Mouse (Mus musculus) erythroid progenitor cell, adult 5-6 weeks (primary cell): ENCODE data around the gene Olfr56. TPM values are rescaled to one million over a fixed set of nuclear protein-coding genes. Genes with fewer than 3 reads are reported as not detected.
"Not testable (repeated sequence)": the region's sequence is repeated elsewhere in the genome, so short reads cannot be mapped to it uniquely, and the experiment has no call there.

Source experiments
- ATAC-seq: replicated peaks from 2 replicates; pipeline ENCODE4 v1.8.0; 2016; ENCODE audit warnings: moderate number of reproducible peaks, mild to moderate bottlenecking, moderate TSS enrichment, inconsistent platforms; ENCODE audit not compliant: poor library complexity, low FRiP score, severe bottlenecking
- total RNA-seq, 2 experiments: library from RNA; stranded (forward) in 1 of 2; stranded (reverse) in 1 of 2; fragments of 150-400 nt in 1 of 2; fragments of 186-747, 209-891 nt in 1 of 2; gene quantifications; 2 replicates each; pipeline versions ENCODE4 v1.2.3 to v1.2.4; 2015 to 2017; ENCODE audit warnings: low replicate concordance in 2 of 2

The Olfr56 gene
- total RNA-seq, 2 experiments from 2014 or later, result 1.7 to 6.1 TPM

DNA sequence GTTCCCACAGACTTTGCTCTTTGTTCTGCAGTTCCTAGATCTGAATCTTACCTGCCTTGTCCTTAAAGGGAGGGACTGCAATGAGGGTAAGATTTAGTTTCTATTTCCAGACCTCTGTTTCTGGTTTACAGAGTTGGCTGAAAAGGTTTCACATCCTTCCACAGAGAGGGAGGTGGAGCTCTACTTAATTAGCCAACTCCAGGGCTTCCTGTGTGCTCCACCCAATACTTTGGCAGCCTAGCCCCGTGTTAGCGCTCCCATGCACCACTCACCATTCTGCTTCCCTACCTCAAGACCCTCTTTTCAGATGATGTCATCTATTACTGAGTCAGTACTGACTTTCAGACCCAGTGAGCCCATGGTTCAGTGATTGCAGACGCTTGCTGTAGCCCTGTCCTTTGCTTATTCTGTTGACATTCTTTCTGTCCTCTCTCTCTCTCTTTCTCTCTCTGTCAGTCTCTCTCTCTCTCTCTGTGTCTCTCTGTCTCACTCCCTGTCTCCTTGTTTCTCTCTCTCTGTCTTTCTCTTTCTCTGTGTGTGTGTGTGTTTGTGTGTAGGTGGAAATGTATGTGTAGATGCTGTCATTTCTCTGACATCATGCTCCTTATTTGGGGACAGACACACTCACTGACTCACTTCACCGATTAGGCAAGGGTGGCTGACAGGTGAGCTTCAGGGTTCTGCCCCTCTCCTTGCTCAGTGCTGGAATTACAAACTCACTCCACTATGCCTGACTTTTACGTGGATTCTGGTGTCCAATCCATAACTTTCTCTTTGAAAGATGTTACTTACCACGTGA is 72.6 kb downstream of the Olfr56 start, which contains the start of gene 9930111J21Rik2:
9930111J21Rik2 (minus strand) TSS at position 150 of the 799 bp plus-strand sequence.
- peak; percentile 60 for ATAC-seq

DNA sequence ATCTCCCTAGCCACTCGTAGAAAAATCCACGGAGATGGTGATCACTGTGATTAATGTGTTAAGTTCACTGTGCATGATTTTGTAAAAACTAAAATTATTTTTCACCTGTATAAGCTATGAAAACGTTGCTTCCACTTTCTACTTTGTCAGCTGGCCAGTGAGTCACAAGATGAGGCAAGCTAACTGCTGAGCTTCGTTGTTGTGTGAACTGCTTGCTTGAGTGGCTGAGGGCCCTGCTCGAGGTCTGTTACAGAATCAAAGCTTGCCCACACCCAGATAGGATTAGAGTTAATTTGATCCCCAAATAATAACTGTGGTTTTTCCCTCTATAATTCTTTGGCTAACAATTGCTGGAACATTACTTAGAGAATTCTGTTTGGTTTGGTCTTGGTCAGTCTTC is 73.2 kb downstream of the Olfr56 start:
- not testable (repeated sequence) for ATAC-seq

DNA sequence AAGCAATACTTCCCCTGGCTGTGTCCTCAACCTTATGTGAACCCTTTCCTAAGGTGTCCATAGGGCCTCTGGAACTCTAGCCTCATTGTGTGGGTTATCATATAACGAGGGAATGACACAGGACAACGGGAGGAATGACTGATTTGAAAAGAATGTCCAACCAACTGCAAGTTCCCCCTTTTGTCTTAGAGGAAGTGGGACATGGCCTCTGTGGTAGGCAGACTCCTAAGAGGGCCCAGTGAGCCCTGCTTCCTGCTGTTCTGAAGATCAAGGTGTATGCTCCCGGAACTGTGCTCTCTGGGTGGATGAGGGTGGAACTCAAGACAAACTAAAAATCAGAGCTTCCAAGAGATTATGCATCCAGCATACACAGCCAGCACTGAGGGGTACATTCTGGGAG is 81.4 kb downstream of the Olfr56 start:
- ATAC-seq, result not testable (repeated sequence)

DNA sequence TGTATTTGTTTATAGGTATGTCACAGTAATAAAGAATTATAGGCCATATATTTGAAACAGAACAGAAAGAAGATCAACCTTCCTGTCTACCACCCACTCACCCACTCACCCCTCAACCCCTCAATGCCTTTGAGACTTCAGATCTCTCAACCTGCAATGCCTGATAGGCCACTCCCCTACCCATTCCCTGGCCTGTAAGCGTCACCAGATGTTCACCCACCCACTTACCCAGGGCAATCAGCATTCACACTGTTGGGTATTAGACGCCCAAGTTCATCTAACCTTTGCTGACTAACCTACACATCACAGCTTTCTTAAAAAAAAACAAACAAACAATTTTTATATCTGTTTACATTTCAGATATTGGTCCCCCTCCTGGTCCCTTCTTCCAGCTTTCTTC is 83.2 kb downstream of the Olfr56 start:
- peak; percentile 58 for ATAC-seq

DNA sequence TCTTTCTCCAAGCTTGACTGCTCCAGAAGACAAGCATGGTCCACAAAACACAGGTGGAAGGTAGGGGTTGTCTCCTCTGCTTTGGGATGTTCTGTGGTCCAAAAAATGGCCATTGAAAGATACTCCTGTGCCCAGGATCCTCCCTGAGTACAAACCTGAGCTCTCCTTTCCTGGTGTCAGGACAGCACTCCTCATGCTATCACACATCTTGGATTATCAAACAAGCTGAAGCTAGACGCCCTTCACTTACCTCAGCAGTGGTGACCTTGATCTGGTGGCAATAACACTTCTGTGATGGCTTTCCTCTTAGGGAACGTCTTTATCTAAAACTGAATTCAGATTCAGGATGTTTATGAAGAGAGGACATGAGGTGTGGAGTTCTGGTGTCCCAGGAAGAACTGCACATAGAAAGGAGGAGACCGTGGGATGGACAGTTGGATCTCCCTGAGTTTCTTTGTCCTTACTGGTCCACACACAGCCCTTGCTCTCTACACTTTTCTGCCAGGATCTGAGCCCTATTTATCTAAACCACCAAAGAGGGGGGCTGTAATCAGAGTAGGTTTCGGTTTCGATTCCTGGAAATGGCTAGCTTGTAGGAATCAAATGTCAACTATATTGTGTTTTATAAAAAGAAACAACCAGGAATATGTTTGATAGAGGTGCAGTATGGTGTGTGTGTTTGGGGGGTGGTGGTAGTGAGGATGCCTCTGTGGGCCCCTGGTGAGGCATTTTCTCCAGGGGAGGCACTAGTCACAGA is 85.2 kb downstream of the Olfr56 start, which contains the start of gene Tgtp2:
Tgtp2 (minus strand) TSS at position 494 of the 757 bp plus-strand sequence.
- ATAC-seq, result peak; percentile 78

DNA sequence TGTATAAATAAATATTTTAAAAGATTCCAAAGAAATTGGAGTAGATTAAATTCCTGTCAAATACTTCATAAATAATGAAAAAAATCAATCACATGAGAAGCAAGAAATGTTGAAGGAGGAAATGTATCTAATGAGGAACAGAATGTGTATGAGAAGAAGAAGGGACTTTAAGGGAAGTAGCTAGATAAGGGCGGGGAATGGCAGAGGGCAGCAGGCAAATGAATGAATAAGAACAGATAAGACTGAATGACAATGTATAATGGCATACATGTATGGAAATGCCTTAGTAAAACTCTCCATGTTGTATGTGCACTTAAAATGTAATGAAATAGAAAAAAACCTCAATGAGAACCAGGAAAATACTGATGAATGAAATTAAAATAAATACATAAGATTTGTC is 89.7 kb downstream of the Olfr56 start:
- no peak for ATAC-seq

DNA sequence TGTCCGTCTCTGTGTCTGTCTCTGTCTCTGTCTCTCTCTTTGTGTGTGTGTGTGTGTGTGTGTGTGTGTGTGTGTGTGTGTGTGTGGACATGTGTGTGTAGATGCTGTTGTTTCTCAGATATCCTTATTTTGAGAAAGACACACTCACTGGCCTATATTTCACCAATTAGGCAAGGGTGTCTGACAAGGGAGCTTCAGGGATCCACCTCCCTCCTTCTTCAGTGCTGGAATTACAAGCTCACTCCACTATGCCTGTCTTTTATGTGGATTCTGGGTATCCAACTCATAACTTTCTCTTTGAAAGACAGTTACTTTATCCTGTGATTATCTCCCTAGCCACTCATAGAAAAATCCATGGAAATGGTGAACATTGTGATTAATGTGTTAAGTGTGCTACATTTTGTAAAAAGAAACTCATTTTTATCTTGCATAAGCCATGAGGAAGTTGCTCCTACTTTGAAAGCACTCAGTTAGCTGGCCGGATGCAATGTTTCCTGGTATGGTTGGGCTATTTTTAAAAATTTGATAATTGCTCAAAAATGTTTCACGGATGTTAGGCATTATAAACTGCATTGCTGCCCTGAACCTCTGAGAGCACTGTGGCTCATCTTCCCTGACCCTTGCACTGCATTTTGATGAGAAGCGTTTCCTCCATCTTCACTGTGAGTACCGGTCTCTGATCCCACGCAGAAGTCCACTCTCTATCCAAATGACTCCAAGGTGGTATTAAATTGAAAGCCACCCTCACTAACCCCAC is 97.5 kb downstream of the Olfr56 start, which contains the start of gene Ifi47:
Ifi47 (plus strand) TSS at position 587 of the 757 bp plus-strand sequence.
- not testable (repeated sequence) for ATAC-seq

DNA sequence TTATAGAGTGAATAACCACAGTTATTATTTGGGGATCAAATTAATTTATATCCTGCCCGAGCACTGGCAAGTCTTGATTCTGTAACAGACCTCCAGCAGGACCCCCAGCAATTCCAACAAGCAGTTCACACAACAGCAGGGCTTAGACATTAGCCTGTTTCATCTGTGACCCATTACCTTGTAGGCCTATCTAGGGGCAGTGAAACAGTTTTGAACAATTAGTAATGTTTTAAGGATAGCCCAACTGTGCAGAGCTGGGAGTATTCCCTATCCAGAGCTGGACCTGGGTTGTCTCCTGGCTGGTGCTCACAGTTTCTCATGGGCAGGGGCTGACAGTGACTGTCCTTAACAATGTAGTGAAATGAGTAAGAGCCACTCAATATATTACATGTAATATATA is 98.3 kb downstream of the Olfr56 start:
- ATAC-seq, result no peak

DNA sequence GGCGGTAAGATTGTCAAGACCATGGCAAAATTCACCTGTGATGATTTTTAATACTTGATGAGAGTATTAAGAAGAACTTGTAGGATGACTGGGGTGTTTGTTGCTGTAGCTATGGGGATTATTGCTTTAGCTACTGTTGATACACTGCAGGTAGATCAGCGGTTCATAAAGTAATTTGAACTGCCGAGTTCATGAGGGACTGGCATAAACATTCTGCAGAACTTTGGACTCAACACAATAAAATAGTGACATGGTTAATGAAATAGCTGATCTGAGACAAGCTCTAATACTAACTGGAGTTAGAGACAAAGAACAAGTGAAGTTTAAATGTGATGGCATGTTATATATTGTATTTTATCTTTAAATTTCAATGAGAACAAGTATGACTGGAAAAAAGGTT is 100.0 kb downstream of the Olfr56 start:
- ATAC-seq, result no peak

DNA sequence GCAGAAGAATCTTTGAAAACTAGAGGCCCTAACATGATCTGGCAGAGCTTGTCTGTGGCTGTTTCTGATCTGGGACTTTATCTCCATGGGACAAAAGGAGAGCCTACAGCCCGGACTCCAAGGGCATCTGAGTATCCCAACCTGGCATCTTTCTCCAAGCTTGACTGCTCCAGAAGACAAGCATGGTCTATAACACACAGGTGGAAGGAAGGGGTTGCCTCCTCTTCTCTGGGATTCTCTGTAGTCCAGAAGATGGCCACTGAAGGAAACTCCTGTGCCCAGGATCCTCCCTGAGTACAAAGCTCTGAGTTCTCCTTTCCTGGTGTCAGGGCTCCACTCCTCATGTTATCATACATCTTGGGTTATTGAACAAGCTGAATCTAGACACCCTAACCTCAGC is 101.9 kb downstream of the Olfr56 start:
- 0 out of 2 replicates have a peak, but pooled peaks have one; percentile 40 for ATAC-seq

DNA sequence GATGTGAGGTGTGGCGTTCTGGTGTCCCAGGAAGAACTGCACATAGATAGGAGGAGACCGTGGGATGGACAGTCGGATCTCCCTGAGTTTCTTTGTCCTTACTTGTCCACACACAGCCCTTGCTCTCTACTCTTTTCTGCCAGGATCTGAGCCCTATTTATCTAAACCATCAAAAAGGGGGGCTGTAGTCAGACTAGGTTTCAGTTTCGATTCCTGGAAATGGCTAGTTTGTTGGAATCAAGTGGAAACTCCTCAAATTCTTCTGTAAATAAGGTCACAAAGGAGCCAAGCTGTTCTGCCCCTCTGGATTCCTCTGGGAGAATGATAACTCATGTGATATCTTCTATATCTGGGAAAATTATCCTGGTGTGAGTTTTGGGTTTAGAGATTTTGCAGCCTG is 102.7 kb downstream of the Olfr56 start:
- 0 out of 2 replicates have a peak, but pooled peaks have one; percentile 26 for ATAC-seq

DNA sequence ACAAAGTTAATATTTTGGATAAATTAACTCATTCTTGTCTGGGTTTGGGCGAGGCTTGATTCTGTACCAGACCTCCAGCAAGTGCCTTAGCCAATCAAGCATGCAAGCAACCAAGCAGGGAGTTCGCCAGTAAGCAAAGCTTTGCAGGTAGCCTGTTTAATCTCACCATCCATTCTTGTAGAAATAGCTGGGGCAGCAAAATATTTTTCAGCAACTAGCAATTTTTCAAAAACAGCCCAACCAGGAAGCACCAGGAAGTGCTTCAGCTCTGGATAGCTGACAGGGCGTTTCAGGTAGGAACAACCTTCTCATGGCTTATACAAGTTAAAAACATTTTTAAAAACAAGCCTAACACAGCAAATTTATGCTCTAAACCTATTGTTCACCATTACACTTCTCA is 103.2 kb downstream of the Olfr56 start:
- 0 out of 2 replicates have a peak, but pooled peaks have one; percentile 31 for ATAC-seq

DNA sequence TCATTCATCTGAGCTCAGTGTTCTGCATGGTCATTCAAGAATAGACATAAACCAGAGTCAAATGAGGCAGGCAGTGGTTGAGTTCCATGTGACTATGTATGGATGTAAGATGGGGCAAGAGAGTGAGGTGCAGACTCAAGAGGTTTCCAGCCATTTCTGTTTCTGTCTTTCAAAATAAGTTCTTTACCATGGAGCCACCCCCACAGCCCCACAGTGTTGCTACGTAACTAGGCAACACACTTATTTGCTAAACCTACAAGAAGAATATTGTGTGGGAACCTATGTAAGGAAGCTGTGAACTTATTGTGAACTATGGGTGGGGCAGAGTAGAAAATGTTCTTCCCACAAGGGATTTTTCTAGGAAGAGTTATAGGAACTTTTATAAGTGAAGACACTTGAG is 104.5 kb downstream of the Olfr56 start:
- ATAC-seq, result no peak

DNA sequence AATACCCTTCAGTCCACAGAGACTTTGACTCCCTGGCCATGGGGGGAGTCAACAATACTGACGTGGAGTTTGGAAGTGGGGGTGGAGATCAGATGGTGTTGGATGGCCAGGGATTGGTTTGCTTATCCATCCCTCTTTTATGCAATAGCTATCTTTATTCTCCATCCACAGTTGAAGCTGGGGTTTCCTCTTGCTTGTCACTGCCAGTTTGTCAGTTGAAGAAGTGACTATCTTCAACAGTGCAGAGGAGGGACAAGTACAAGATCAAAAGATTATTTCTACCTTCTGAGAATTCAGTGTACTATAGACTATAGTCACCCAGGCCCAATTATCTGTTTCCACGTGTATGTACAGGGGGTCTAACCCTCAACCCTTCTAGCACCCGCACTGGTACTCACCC is 105.1 kb downstream of the Olfr56 start:
- ATAC-seq, result no peak

DNA sequence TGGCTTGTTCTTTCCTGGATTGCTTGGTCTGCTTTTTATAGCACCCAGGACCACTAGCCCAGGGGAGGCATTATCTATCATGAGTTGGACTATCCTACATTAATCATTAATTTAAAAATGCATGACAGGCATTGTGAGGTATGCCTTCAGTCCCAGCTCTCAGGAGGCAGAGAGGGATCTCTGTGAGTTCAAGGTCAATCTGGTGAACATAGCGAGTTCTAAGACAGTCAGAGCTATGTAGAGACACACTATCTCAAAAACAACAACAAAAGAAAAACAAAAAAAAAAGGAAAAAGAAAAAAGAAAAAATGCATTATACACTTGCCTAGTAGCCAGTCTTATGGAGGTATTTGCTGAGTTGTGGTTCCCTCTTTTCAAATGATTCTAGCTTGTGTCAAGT is 105.7 kb downstream of the Olfr56 start:
- ATAC-seq, result no peak

DNA sequence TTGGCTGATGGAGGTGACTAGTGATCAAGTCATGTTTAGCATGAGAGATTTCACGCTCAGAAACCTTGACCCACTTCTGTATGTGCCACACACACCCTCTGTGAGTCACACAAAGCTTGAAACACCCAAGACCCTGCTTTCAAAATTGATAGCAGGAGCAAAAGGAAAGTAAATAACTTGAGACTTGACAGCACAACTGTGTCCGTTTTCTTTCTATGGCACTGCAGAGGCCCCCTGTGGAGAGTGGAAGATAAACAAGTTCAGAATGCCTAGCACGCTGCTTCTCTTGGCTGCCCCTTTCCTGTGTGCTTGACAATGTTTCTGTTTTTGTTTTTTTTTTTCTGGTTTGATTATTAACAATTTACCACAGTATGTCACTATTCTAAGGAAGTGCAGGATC is 106.2 kb downstream of the Olfr56 start:
- ATAC-seq, result no peak

DNA sequence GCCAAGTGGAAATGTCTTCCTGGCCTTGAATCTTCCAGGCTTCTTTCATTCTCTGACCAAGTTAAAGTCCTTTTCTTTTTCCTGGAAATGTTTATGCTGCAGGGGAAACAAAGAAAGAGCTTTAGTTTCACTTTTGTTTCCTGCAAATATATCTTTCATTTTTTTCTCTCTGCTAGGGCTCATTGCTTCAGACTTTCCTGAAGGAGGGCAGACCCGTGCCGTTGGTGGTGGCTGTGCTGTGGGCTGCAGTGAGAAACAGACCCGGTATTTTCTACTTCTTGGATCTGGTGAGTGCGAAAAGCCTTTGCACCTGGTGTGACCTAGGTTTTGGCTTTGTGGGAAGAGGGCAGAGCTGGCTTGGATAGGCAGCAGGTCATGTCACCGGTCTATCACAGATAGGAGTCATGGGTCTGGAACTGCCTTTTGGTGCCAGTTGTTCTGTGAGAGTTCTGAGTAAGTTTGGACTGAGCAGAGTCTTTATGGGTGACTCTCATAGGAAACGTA is 108.2 kb downstream of the Olfr56 start:
- peak; percentile 11; the same call in 1 of the 2 replicates for ATAC-seq

DNA sequence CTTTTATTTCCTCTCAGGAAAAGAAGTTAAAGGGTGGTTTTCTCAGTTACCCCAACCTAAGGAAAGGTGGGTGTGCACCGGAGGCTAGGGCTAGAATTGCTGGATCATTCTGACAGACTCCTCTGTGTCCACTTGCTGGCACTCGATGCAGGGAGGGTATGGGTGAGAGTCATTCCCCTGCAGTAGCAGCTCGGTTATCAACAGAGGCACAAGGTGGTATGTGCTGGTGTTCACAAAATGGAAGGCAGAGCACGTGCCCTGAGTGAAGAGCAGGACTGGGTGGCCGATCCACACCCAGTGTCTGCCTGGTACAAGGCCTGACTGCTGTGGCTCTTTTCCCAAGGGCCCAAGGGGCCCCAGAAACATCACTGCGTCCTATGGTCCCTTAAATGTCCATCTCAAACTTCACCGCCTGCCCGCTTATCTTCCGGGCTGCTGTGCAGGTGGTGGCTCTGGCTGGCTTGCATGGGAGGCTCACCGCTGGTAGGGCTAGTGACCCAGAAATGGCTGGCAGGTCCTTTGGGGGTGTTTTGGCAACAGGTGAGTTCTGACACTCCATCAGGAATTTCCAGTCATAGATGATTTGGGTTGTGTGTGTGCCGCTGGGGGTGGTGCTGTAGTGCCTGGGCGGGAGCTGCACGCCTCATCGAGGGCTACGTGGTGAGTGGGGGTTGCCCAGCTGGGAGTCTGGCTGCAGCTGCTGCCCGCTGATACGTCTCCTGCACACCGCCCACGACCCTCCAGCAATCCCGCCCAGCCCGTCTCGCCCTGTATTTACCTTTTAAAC is 109.3 kb downstream of the Olfr56 start:
- peak; percentile 82 for ATAC-seq
